Mouse (Mus musculus) heart, embryonic 13.5 days (tissue): ENCODE measurements around the gene Lbhd1. TPM values are rescaled to one million over a fixed set of nuclear protein-coding genes. Genes with fewer than 3 reads are reported as not detected.
A peak's percentile ranks its signal among the peaks of the same experiment; 100 is the strongest.
"Not testable (repeated sequence)": the region's sequence is repeated elsewhere in the genome, so short reads cannot be mapped to it uniquely, and the experiment has no call there.

ENCODE experiments used
- ATAC-seq: fragments of 200-750 bp; cut with Nextera tagmentation; 2 replicates; pipeline ENCODE4 v1.8.0; 2017; ENCODE audit warnings: moderate TSS enrichment; ENCODE audit not compliant: insufficient number of reproducible peaks, low FRiP score, low TSS enrichment; ENCODE audit errors: extremely low read depth
- H3K27ac ChIP-seq: fragments of 300-500 bp; sonication (generic); replicated peaks from 2 replicates; pipeline ENCODE4 v1.5.1; 2015; ENCODE audit warnings: moderate library complexity, mild to moderate bottlenecking, inconsistent platforms
- H3K27me3 ChIP-seq: fragments of 300-500 bp; sonication (generic); replicated peaks from 2 replicates; pipeline ENCODE4 v1.6.1; 2015; ENCODE audit warnings: mild to moderate bottlenecking, inconsistent platforms
- H3K36me3 ChIP-seq: fragments of 300-500 bp; sonication (generic); 2 replicates; pipeline ENCODE4 v1.6.1; 2015; ENCODE audit warnings: mild to moderate bottlenecking, inconsistent platforms
- H3K4me1 ChIP-seq: fragments of 300-500 bp; sonication (generic); 2 replicates; pipeline ENCODE4 v1.6.1; 2015; ENCODE audit warnings: inconsistent platforms
- H3K4me2 ChIP-seq: fragments of 300-500 bp; sonication (generic); 2 replicates; pipeline ENCODE4 v1.6.1; 2015; ENCODE audit warnings: inconsistent platforms, mild to moderate bottlenecking, moderate library complexity
- H3K4me3 ChIP-seq: fragments of 300-500 bp; sonication (generic); 2 replicates; pipeline ENCODE4 v1.5.1; 2015; ENCODE audit warnings: moderate library complexity, mild to moderate bottlenecking, inconsistent platforms
- H3K9ac ChIP-seq: fragments of 300-500 bp; sonication (generic); 2 replicates; pipeline ENCODE4 v1.6.1; 2015; ENCODE audit warnings: inconsistent platforms, mild to moderate bottlenecking, moderate library complexity
- H3K9me3 ChIP-seq: fragments of 300-500 bp; sonication (generic); 2 replicates; pipeline ENCODE4 v1.6.1; 2016; ENCODE audit warnings: inconsistent platforms
- WGBS: fragments of 180-500 bp; shearing (Covaris S2); methylation state at CpG from one replicate; pipeline ENCODE4 v1.1.7; 2015; ENCODE audit warnings: mixed read lengths; 5-methylcytosine and 5-hydroxymethylcytosine counted together
- polyA plus RNA-seq: library from polyadenylated mRNA; unstranded; fragments of >200 nt; fragmentation: Nextera tagmentation; extraction: Ambion mirVana; gene quantifications from 2 replicates; pipeline ENCODE4 v1.2.1, GENCODE M21; 2015

Lbhd1 gene
- polyA plus RNA-seq, 1 experiment from 2014 or later = 49.5 TPM

- Histone ChIP-seq H3K27ac (peak overlapping the region; percentile 89), H3K9ac (peak overlapping the region; percentile 96), H3K4me1 (peaks cover 38% of the 10 kb centered on the region), H3K4me2 (peak overlapping the region; percentile 83), H3K4me3 (peak overlapping the region; percentile 97), H3K36me3 (peaks cover 36% of the 10 kb centered on the region)
- not testable (repeated sequence) for H3K9me3 ChIP-seq, H3K27me3 ChIP-seq, ATAC-seq
- WGBS = 26% methylated on average over 21 of the region's 21 CpGs
These were observed 13.8 kb downstream of the Lbhd1 start for GRCm38 (mm10) chr19:8897211-8897864.

DNA sequence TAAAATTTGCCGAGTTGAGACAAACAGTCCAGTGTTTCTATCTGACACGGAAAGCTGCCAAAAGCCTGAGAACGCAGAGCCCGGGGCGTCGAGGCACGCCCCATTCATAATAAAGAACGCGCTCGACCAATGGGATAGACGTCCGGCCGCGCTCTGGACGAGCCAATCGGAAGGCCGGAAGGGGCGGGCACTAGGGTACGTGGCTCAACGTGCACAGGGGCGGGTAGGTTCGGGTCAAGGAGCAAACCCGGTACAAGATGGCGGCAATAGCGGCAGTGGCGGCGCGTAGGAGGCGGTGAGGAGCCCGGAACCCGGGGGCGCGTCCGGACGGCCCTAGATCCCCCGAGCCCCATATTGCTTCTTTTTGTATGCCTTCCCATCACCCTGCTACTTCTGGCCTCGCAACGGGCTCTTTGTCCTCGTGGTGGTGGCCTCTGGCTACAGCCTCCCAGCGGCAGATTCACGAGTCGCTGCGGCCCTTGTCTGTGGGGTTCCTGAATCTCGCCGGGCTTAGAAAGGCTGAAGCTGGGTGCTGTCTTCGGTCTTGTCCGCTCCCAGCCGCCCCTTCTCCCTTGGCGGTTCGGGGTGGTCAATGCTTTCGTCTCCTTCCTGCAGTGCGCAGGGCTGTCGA lies 14.4 kb downstream of the Lbhd1 start, which contains the start of gene Ganab:
Gene Ganab (plus strand): TSS at position 207 of the 631 bp plus-strand sequence.
- under 1% methylated on average over 53 of the region's 53 CpGs for WGBS
- H3K27ac ChIP-seq = peak within 1 kb of the TSS; percentile 89
- no peaks in the 10 kb centered on the region for H3K9me3 ChIP-seq
- peak within 1 kb of the TSS; percentile 96 for H3K9ac ChIP-seq
- H3K4me3 ChIP-seq = peak within 1 kb of the TSS; percentile 97
- H3K4me1 ChIP-seq = peaks cover 35% of the 10 kb centered on the region
- H3K4me2 ChIP-seq = peak within 1 kb of the TSS; percentile 83
- H3K36me3 ChIP-seq = peaks cover 41% of the 10 kb centered on the region
- no peaks in the 10 kb centered on the region for H3K27me3 ChIP-seq
- peak; percentile 93 for ATAC-seq

DNA sequence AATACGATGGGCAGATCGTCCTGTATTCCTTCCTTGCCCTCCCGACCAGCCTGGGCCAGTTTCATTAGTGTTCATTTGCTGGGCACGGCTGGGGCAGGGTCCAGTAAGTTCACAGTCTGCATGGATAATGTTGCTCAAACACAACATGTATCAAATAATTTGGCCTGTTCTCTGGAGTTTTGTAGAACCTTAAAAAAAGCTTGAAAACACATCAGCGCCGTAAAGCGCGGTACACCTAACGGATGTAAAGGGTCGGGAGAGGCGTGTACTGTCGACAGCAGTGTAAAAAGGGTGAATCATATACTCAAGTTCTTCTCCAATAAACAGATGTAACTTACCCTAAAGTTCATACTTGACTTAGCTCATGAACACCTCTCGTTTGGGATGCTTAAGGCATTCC lies 15.0 kb downstream of the Lbhd1 start:
- Histone ChIP-seq H3K4me3 (peak overlapping the region; percentile 97), H3K4me2 (peak overlapping the region; percentile 83), H3K4me1 (peaks cover 31% of the 10 kb centered on the region), H3K27ac (peak overlapping the region; percentile 89), H3K27me3 (no peaks in the 10 kb centered on the region), H3K36me3 (peaks cover 47% of the 10 kb centered on the region), H3K9ac (peak overlapping the region; percentile 96), H3K9me3 (no peaks in the 10 kb centered on the region)
- 8% methylated on average over 13 of the region's 13 CpGs for WGBS
- 0 out of 2 replicates have a peak, but pooled peaks have one; percentile 0 for ATAC-seq

DNA sequence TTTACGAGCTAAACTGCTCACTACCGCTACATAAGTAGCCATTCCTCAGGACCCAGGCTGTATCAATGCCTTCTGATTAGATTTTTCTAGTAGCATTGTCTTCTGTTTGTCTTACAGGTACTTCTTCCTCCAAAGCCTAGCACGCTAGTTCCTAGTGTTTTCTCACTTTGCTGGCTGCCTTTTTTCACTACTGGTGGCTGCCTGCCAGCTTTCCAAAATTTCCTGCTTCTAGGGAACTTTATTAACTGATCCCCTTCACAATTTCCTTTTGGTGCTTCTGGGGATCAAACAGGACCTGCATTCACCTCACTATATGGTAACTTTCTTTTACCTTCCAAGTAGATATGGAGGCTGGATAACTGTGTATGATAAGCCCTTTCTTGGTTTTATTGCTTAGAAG lies 15.5 kb downstream of the Lbhd1 start:
- Histone ChIP-seq H3K9me3 (no peaks in the 10 kb centered on the region), H3K36me3 (peaks cover 52% of the 10 kb centered on the region), H3K4me2 (peak overlapping the region; percentile 83), H3K27ac (0 out of 2 replicates have a peak overlapping the region, but pooled peaks have one; percentile 89), H3K4me3 (peak overlapping the region; percentile 97), H3K4me1 (peaks cover 26% of the 10 kb centered on the region), H3K27me3 (no peaks in the 10 kb centered on the region), H3K9ac (peak overlapping the region; percentile 96)
- WGBS = 39% methylated on average over 3 of the region's 3 CpGs
- ATAC-seq = no peak

DNA sequence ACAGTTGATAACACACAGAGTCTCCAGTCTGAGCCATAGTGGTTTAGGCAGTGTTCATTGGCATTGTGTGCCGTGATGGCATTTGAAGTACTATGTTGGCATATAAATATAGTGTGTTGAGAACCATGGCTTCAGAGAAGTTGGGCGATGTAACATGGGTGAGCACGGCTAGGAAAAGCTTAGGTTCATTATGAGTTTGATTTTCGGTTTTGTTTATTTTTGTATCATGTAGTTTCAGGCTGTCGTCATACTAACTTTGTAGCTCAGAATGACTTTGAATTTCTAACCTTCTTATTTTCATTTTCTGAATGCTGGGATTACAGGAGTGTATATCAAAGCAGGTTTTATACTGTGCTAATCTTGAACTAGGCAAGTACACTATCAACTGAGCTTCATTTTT lies 19.9 kb downstream of the Lbhd1 start:
- Histone ChIP-seq H3K9me3 (no peaks in the 10 kb centered on the region), H3K4me1 (peaks cover 11% of the 10 kb centered on the region), H3K4me2 (no peak overlapping the region), H3K9ac (no peak overlapping the region), H3K36me3 (peaks cover 66% of the 10 kb centered on the region), H3K4me3 (no peak overlapping the region), H3K27ac (no peak overlapping the region), H3K27me3 (no peaks in the 10 kb centered on the region)
- no peak for ATAC-seq
- WGBS = 90% methylated on average over 5 of the region's 5 CpGs

DNA sequence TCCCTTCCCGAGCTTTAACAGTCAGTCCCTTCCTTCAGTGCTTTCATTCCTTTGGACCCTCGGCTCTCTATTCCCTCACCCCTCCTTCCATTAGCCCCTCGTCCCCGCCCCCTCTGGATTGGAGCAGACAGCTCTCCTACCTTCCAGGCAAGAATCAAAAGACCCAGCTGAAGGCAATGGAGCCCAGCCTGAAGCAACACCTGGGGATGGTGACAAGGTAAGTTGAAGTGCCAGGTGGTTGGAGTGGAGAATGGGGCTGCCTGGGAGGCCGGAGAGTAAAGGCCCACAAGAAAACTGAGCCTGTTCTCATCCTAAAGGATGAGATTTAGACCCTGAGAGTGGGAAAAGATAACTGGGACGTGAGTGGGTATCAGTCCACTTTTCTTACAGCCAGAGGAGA lies 25.0 kb downstream of the Lbhd1 start:
- Histone ChIP-seq H3K4me1 (no peaks in the 10 kb centered on the region), H3K4me3 (no peak overlapping the region), H3K36me3 (peaks cover 98% of the 10 kb centered on the region), H3K27me3 (no peaks in the 10 kb centered on the region), H3K9ac (no peak overlapping the region), H3K9me3 (no peaks in the 10 kb centered on the region), H3K27ac (no peak overlapping the region), H3K4me2 (no peak overlapping the region)
- WGBS = 89% methylated on average over 6 of the region's 6 CpGs
- ATAC-seq = no peak

GRCm38 (mm10) chr19:8911810-8912209 lies 28.3 kb downstream of the Lbhd1 start:
- no peaks in the 10 kb centered on the region for H3K4me1 ChIP-seq
- no peak overlapping the region for H3K4me2 ChIP-seq
- H3K27me3 ChIP-seq = no peaks in the 10 kb centered on the region
- no peak overlapping the region for H3K9ac ChIP-seq
- 90% methylated on average over 5 of the region's 5 CpGs for WGBS
- peaks cover 100% of the 10 kb centered on the region for H3K36me3 ChIP-seq
- H3K27ac ChIP-seq = no peak overlapping the region
- no peak overlapping the region for H3K4me3 ChIP-seq
- no peaks in the 10 kb centered on the region for H3K9me3 ChIP-seq
- ATAC-seq = no peak

DNA sequence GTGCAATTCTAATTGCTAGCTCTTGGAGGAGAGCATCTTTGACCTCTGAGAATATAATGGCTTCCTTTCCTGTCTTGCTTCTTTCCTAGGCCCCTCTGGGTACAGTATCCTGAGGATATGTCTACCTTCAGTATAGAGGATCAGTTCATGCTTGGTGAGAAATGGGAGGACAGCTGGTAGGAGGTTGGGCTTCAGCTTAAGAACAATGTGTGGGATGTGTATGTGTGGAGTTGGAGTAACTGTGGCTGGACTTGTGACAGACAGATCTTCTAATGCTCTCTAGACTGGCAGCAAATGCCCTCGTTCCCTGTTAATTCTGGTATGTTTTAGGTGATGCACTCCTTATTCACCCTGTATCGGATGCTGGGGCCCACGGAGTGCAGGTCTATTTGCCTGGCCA lies 30.7 kb downstream of the Lbhd1 start:
- Histone ChIP-seq H3K36me3 (peaks cover 81% of the 10 kb centered on the region), H3K9me3 (no peaks in the 10 kb centered on the region), H3K4me2 (no peak overlapping the region), H3K4me3 (no peak overlapping the region), H3K27me3 (no peaks in the 10 kb centered on the region), H3K4me1 (no peaks in the 10 kb centered on the region), H3K9ac (no peak overlapping the region), H3K27ac (no peak overlapping the region)
- ATAC-seq = no peak
- 92% methylated on average over 3 of the region's 3 CpGs for WGBS

GRCm38 (mm10) chr19:8919000-8919399 lies 35.5 kb downstream of the Lbhd1 start:
- 92% methylated on average over 3 of the region's 3 CpGs for WGBS
- H3K36me3 ChIP-seq = peaks cover 48% of the 10 kb centered on the region

DNA sequence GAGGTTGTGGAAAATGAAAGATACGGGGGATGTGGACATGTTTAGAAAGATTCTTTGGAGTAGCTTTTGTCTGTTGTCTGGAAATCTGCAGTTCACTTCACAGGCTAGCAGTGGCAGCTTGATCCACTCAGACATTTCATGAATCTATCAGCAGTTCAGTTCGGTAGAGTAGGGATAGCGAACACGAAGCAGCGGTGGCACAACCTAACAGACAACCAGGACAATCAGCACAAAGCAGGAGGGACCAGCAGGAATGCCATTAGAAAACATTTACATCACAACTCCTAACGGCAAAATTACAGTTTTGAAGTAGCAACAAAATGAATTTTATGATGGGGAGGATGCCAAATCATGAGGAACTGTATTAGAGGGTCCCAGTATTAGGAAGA lies 36.1 kb downstream of the Lbhd1 start:
- peak overlapping the region; percentile 72 for H3K4me3 ChIP-seq
- H3K27me3 ChIP-seq = no peaks in the 10 kb centered on the region
- H3K4me1 ChIP-seq = peaks cover 15% of the 10 kb centered on the region
- peak overlapping the region; percentile 91 for H3K9ac ChIP-seq
- H3K27ac ChIP-seq = peak overlapping the region; percentile 89
- H3K36me3 ChIP-seq = peaks cover 41% of the 10 kb centered on the region
- H3K9me3 ChIP-seq = no peaks in the 10 kb centered on the region
- no peak for ATAC-seq
- peak overlapping the region; percentile 91 for H3K4me2 ChIP-seq
- 52% methylated on average over 6 of the region's 6 CpGs for WGBS

More at GRCm38 (mm10) chr19:8919000-8919399, 35.5 kb downstream of the Lbhd1 start:
- Histone ChIP-seq H3K4me2 (no peak overlapping the region), H3K9ac (no peak overlapping the region), H3K4me1 (peaks cover 15% of the 10 kb centered on the region), H3K4me3 (no peak overlapping the region), H3K27me3 (no peaks in the 10 kb centered on the region), H3K27ac (no peak overlapping the region), H3K9me3 (no peaks in the 10 kb centered on the region)
- ATAC-seq = no peak

GRCm38 (mm10) chr19:8920073-8920736 lies 36.7 kb downstream of the Lbhd1 start, which contains the start of gene B3gat3:
TSS of gene B3gat3 (plus strand) at chr19:8920374.
- peaks cover 15% of the 10 kb centered on the region for H3K4me1 ChIP-seq
- H3K9ac ChIP-seq = peak within 1 kb of the TSS; percentile 91
- H3K36me3 ChIP-seq = peaks cover 37% of the 10 kb centered on the region
- WGBS = 3% methylated on average over 43 of the region's 50 CpGs
- H3K4me3 ChIP-seq = peak within 1 kb of the TSS; percentile 72
- H3K27me3 ChIP-seq = no peaks in the 10 kb centered on the region
- ATAC-seq = peak; percentile 95
- H3K4me2 ChIP-seq = peak within 1 kb of the TSS; percentile 91
- H3K27ac ChIP-seq = peak within 1 kb of the TSS; percentile 89
- H3K9me3 ChIP-seq = no peaks in the 10 kb centered on the region
